Mouse (Mus musculus) stomach, postnatal 0 days (tissue): ENCODE data around the gene Cnnm3.

Experiments
- CTCF ChIP-seq: IDR thresholded peaks from 2 replicates; pipeline ENCODE4 v1.5.1; 2016; ENCODE audit warnings: antibody characterized with exemption, low read depth, mild to moderate bottlenecking, moderate library complexity
- EP300 ChIP-seq: optimal IDR thresholded peaks from 2 replicates; pipeline ENCODE3; 2016; ENCODE audit warnings: antibody characterized with exemption

- TF ChIP-seq CTCF (no peak), EP300 (no peak)
Observed at GRCm38 (mm10) chr1:36518259-36518658, 6.6 kb downstream of the Cnnm3 start.
